In genomic region chr13:77134931-77135620, GRCm38 (mm10) we compare ENCODE assay signal across 8 mouse cellular contexts. TPM values are rescaled to one million over a fixed set of nuclear protein-coding genes. Genes with fewer than 3 reads are reported as not detected.
DNase-seq lines count a peak whose midpoint lies in the region; ATAC-seq and TF ChIP-seq lines count a peak whose summit lies in the region.

Gene Slf1 (minus strand): TSS chr13:77135473.
Gene 2210408I21Rik (plus strand): TSS chr13:77135540.

- H3K27ac ChIP-seq in heart, embryonic 12.5 days (ENCODE audit: poor library complexity, severe bottlenecking): peak within 1 kb of the TSS; percentile 92
- peak within 1 kb of the TSS; percentile 94 for H3K27ac ChIP-seq in kidney, postnatal 0 days
- H3K27ac ChIP-seq in liver, embryonic 11.5 days (ENCODE audit: low read depth, low read length): peak within 1 kb of the TSS; percentile 77
- H3K27ac ChIP-seq in stomach, embryonic 14.5 days (ENCODE audit: low read length): peak within 1 kb of the TSS; percentile 92

- peaks cover 10% of the 10 kb centered on the region for H3K4me1 ChIP-seq in erythroblast, embryonic 14.5 days (ENCODE audit: control insufficient read depth)
- no peaks in the 10 kb centered on the region for H3K4me1 ChIP-seq in heart, embryonic 12.5 days (replicated peaks)
- H3K4me1 ChIP-seq in kidney, postnatal 0 days (replicated peaks; ENCODE audit: insufficient read depth, low read length): no peaks in the 10 kb centered on the region
- no peaks in the 10 kb centered on the region; the same call in 1 of the 2 replicates for H3K4me1 ChIP-seq in liver, embryonic 11.5 days (replicated peaks; ENCODE audit: control insufficient read depth, insufficient read depth, low read length)
- no peaks in the 10 kb centered on the region for H3K4me1 ChIP-seq in stomach, embryonic 14.5 days (ENCODE audit: control insufficient read depth, insufficient read depth, low read length)

- peak; percentile 95 for ATAC-seq in heart, embryonic 12.5 days (ENCODE audit: insufficient number of reproducible peaks, low FRiP score)
- peak; percentile 98 for ATAC-seq in kidney, postnatal 0 days (replicated peaks; ENCODE audit: low FRiP score, low read depth)
- ATAC-seq in liver, embryonic 11.5 days (replicated peaks; ENCODE audit: low FRiP score): peak; percentile 96
- peak; percentile 96 for ATAC-seq in stomach, embryonic 14.5 days (ENCODE audit: insufficient number of reproducible peaks, insufficient read depth, low FRiP score, low read depth)

- H3K79me3 ChIP-seq in C2C12 (ENCODE audit: low read depth): peaks cover 26% of the 10 kb centered on the region

- under 1% methylated on average over 65 of the region's 65 CpGs for WGBS in heart, embryonic 12.5 days
- WGBS in kidney, postnatal 0 days: under 1% methylated on average over 65 of the region's 65 CpGs
- WGBS in liver, embryonic 11.5 days: under 1% methylated on average over 65 of the region's 65 CpGs
- under 1% methylated on average over 65 of the region's 65 CpGs for WGBS in stomach, embryonic 14.5 days

- TF ChIP-seq POLR2A in brain, embryonic 14.5 days (IDR thresholded peaks at IDR 0.05; ENCODE audit: borderline replicate concordance, extremely low read depth, insufficient read depth, insufficient read length, poor library complexity, severe bottlenecking): no peak; the same call in 1 of the 2 replicates

- H3ac ChIP-seq in C2C12 (ENCODE audit: control insufficient read depth, insufficient read length, low read depth): peak within 1 kb of the TSS; percentile 77

- no peaks in the 10 kb centered on the region for H3K27me3 ChIP-seq in C2C12 (ENCODE audit: control insufficient read depth, insufficient read depth, insufficient read length)
- H3K27me3 ChIP-seq in erythroblast, embryonic 14.5 days (ENCODE audit: control insufficient read depth): no peaks in the 10 kb centered on the region
- H3K27me3 ChIP-seq in heart, embryonic 12.5 days (replicated peaks): no peaks in the 10 kb centered on the region
- no peaks in the 10 kb centered on the region for H3K27me3 ChIP-seq in kidney, postnatal 0 days (ENCODE audit: insufficient read depth, low read length)
- no peaks in the 10 kb centered on the region for H3K27me3 ChIP-seq in liver, embryonic 11.5 days (replicated peaks; ENCODE audit: control insufficient read depth, insufficient read depth, low read length)
- H3K27me3 ChIP-seq in stomach, embryonic 14.5 days (ENCODE audit: control insufficient read depth, insufficient read depth, low read length): no peaks in the 10 kb centered on the region

- peak; percentile 97 for DNase-seq in brain, embryonic 14.5 days (ENCODE audit: low read depth)
- DNase-seq in kidney, postnatal 0 days (ENCODE audit: low spot score): peak; percentile 95
- peak; percentile 89 for DNase-seq in liver, embryonic 11.5 days (ENCODE audit: low spot score)
- DNase-seq in naive thymus-derived CD4-positive, alpha-beta T cell, adult 2 months (ENCODE audit: low read depth): peak; percentile 80

- no peaks in the 10 kb centered on the region for H3K9me3 ChIP-seq in erythroblast, embryonic 14.5 days (ENCODE audit: control insufficient read depth, low read length)
- no peaks in the 10 kb centered on the region for H3K9me3 ChIP-seq in heart, embryonic 12.5 days (replicated peaks)
- no peaks in the 10 kb centered on the region for H3K9me3 ChIP-seq in kidney, postnatal 0 days (replicated peaks; ENCODE audit: low read length)
- no peaks in the 10 kb centered on the region for H3K9me3 ChIP-seq in liver, embryonic 11.5 days (ENCODE audit: control insufficient read depth, low read length)
- H3K9me3 ChIP-seq in stomach, embryonic 14.5 days (ENCODE audit: control insufficient read depth, low read depth, low read length): no peaks in the 10 kb centered on the region

- peak within 1 kb of the TSS; percentile 79 for H3K4me3 ChIP-seq in C2C12 (ENCODE audit: insufficient read depth, poor library complexity, severe bottlenecking)
- peak within 1 kb of the TSS; percentile 77 for H3K4me3 ChIP-seq in erythroblast, embryonic 14.5 days (replicated peaks)
- H3K4me3 ChIP-seq in heart, embryonic 12.5 days: peak within 1 kb of the TSS; percentile 97
- H3K4me3 ChIP-seq in kidney, postnatal 0 days (replicated peaks; ENCODE audit: low read depth, low read length): peak within 1 kb of the TSS; percentile 97
- H3K4me3 ChIP-seq in liver, embryonic 11.5 days (ENCODE audit: low read depth, low read length): peak within 1 kb of the TSS; percentile 78
- H3K4me3 ChIP-seq in stomach, embryonic 14.5 days (ENCODE audit: low read depth, low read length): peak within 1 kb of the TSS; percentile 96

- H3K36me3 ChIP-seq in C2C12 (ENCODE audit: control insufficient read depth, insufficient read depth): no peaks in the 10 kb centered on the region
- H3K36me3 ChIP-seq in erythroblast, embryonic 14.5 days (ENCODE audit: control insufficient read depth): no peaks in the 10 kb centered on the region
- no peaks in the 10 kb centered on the region for H3K36me3 ChIP-seq in heart, embryonic 12.5 days
- H3K36me3 ChIP-seq in kidney, postnatal 0 days (ENCODE audit: insufficient read depth, low read length): no peaks in the 10 kb centered on the region
- H3K36me3 ChIP-seq in liver, embryonic 11.5 days (ENCODE audit: control insufficient read depth, insufficient read depth, low read length): no peaks in the 10 kb centered on the region
- H3K36me3 ChIP-seq in stomach, embryonic 14.5 days (ENCODE audit: control insufficient read depth, insufficient read depth, low read length): no peaks in the 10 kb centered on the region

- peaks cover 46% of the 10 kb centered on the region for H3K79me2 ChIP-seq in C2C12 (ENCODE audit: control insufficient read depth, insufficient read depth)

- peak within 1 kb of the TSS; percentile 87 for H3K9ac ChIP-seq in heart, embryonic 12.5 days
- H3K9ac ChIP-seq in kidney, postnatal 0 days (ENCODE audit: low read depth, low read length): peak within 1 kb of the TSS; percentile 90
- H3K9ac ChIP-seq in liver, embryonic 11.5 days (ENCODE audit: low read depth, low read length): peak within 1 kb of the TSS; percentile 77
- peak within 1 kb of the TSS; percentile 89 for H3K9ac ChIP-seq in stomach, embryonic 14.5 days (replicated peaks; ENCODE audit: low read depth, low read length)

- TF ChIP-seq CTCF in C2C12 (IDR thresholded peaks at IDR 0.05; ENCODE audit: control insufficient read depth, insufficient read depth, insufficient read length): no peak
- TF ChIP-seq CTCF in brain, embryonic 14.5 days (IDR thresholded peaks at IDR 0.05; ENCODE audit: borderline replicate concordance, extremely low read depth, insufficient read depth, insufficient read length): no peak
- no peak for TF ChIP-seq CTCF in kidney, postnatal 0 days (IDR thresholded peaks at IDR 0.05; ENCODE audit: low read depth)

- peak within 1 kb of the TSS; percentile 75 for H3K4me2 ChIP-seq in heart, embryonic 12.5 days
- peak within 1 kb of the TSS; percentile 60 for H3K4me2 ChIP-seq in kidney, postnatal 0 days (ENCODE audit: low read length)
- H3K4me2 ChIP-seq in liver, embryonic 11.5 days: peak within 1 kb of the TSS; percentile 77
- peak within 1 kb of the TSS; percentile 57 for H3K4me2 ChIP-seq in stomach, embryonic 14.5 days (replicated peaks; ENCODE audit: low read depth, low read length)

TF ChIP-seq in C2C12, 6 proteins besides CTCF, POLR2A, EP300 and RAD21:
- TF ChIP-seq CEBPB (IDR thresholded peaks at IDR 0.05; ENCODE audit: low read depth) (no peak), MAX (IDR thresholded peaks at IDR 0.05) (no peak), MYOG (IDR thresholded peaks at IDR 0.05; ENCODE audit: control insufficient read depth, extremely low read depth, insufficient read length) (no peak), FOSL1 (IDR thresholded peaks at IDR 0.05; ENCODE audit: insufficient read depth, low read length, poor library complexity, severe bottlenecking) (no peak), USF1 (IDR thresholded peaks at IDR 0.05; ENCODE audit: low read depth) (no peak), MYOD1 (IDR thresholded peaks at IDR 0.05; ENCODE audit: control insufficient read depth, insufficient read length, low read depth) (no peak)
TF ChIP-seq in C2C12: peak in this region for 0.

RNA-seq across cellular contexts. Expression of gene Slf1, which starts in this region (rescaled TPM):
- 3.0 TPM for polyA plus RNA-seq in C2C12 (2012; fragmentation: generic; extraction: Trizol)
- polyA plus RNA-seq in brain, embryonic 14.5 days (2012; rRNA removed): 24.3 and 43.7 TPM in 2 replicates
- polyA plus RNA-seq in erythroblast, embryonic 14.5 days (2012): 0.07 and 0.08 TPM in 2 replicates
- polyA plus RNA-seq in heart, embryonic 12.5 days (2016; fragmentation: Nextera tagmentation; extraction: Ambion mirVana): 30.8 and 32.1 TPM in 2 replicates
- 36.4 and 37.1 TPM in 2 replicates for polyA plus RNA-seq in kidney, postnatal 0 days (2015; fragmentation: Nextera tagmentation; extraction: Ambion mirVana)
- 33.5 and 34.2 TPM in 2 replicates for polyA plus RNA-seq in liver, embryonic 11.5 days (2014; fragmentation: Nextera tagmentation; extraction: Ambion mirVana)
- polyA plus RNA-seq in stomach, embryonic 14.5 days (2014; fragmentation: Nextera tagmentation; extraction: Ambion mirVana): 41.1 and 42.9 TPM in 2 replicates

RNA-seq across cellular contexts. Expression of gene 2210408I21Rik, which starts in this region (rescaled TPM):
- polyA plus RNA-seq in C2C12 (2012; fragmentation: generic; extraction: Trizol): 1.4 TPM
- 4.1 and 4.6 TPM in 2 replicates for polyA plus RNA-seq in brain, embryonic 14.5 days (2012; rRNA removed)
- not detected in 2 replicates for polyA plus RNA-seq in erythroblast, embryonic 14.5 days (2012)
- 5.0 and 6.7 TPM in 2 replicates for polyA plus RNA-seq in heart, embryonic 12.5 days (2016; fragmentation: Nextera tagmentation; extraction: Ambion mirVana)
- 7.1 and 8.1 TPM in 2 replicates for polyA plus RNA-seq in kidney, postnatal 0 days (2015; fragmentation: Nextera tagmentation; extraction: Ambion mirVana)
- polyA plus RNA-seq in liver, embryonic 11.5 days (2014; fragmentation: Nextera tagmentation; extraction: Ambion mirVana): 4.7 and 6.0 TPM in 2 replicates
- 11.8 TPM in 2 replicates for polyA plus RNA-seq in stomach, embryonic 14.5 days (2014; fragmentation: Nextera tagmentation; extraction: Ambion mirVana)

Comparison
In these comparisons a context has a peak if more than half of its experiments do, and no peak if none do; other contexts are left out.
1. Peak in every context shown above with its lines: DNase-seq, ATAC-seq, H3K4me3 ChIP-seq and H3K27ac ChIP-seq.